Mouse (Mus musculus) MEL (cell line): ENCODE measurements around the gene Lrrc14b. TPM values are rescaled to one million over a fixed set of nuclear protein-coding genes. Genes with fewer than 3 reads are reported as not detected.

Source experiments
- DNase-seq: peaks from one replicate; pipeline ENCODE4 v3.0.0; 2011; ENCODE audit warnings: low read depth, low spot score
- H3K27ac ChIP-seq: 2 replicates; pipeline ENCODE4 v1.5.1; 2012; ENCODE audit warnings: low read depth, mild to moderate bottlenecking, control low read depth, low read length, moderate library complexity; ENCODE audit not compliant: control insufficient read depth
- H3K27me3 ChIP-seq, 2 experiments: fragments of 150-350 bp in 1 of 2; sonication (generic) in 1 of 2; 2 replicates each; pipeline ENCODE4 v1.6.1; 2012; ENCODE audit warnings: low read length in 2 of 2, mild to moderate bottlenecking in 2 of 2, improper control_type of control experiment in 1 of 2, moderate library complexity in 1 of 2; ENCODE audit not compliant: insufficient read depth in 2 of 2, control insufficient read depth in 1 of 2
- H3K36me3 ChIP-seq, 2 experiments: 2 replicates each; pipeline ENCODE4 v1.6.1; 2012 to 2014; ENCODE audit warnings: low read length in 2 of 2, improper control_type of control experiment in 1 of 2, inconsistent platforms in 1 of 2, mild to moderate bottlenecking in 1 of 2; ENCODE audit not compliant: insufficient read depth in 2 of 2, control insufficient read depth in 1 of 2
- H3K4me1 ChIP-seq, 2 experiments: fragments of 150-350 bp in 1 of 2; sonication (generic) in 1 of 2; 2 replicates each; pipeline ENCODE4 v1.6.1; 2012; ENCODE audit warnings: low read length in 2 of 2, improper control_type of control experiment in 1 of 2, mild to moderate bottlenecking in 1 of 2; ENCODE audit not compliant: insufficient read depth in 2 of 2, control insufficient read depth in 1 of 2
- H3K4me3 ChIP-seq, 2 experiments: fragments of 150-350 bp in 1 of 2; sonication (generic) in 1 of 2; 2 replicates each; pipeline ENCODE4 v1.5.1; 2012; ENCODE audit warnings: low read depth in 2 of 2, low read length in 2 of 2, mild to moderate bottlenecking in 2 of 2, moderate library complexity in 2 of 2, control low read depth in 1 of 2, improper control_type of control experiment in 1 of 2; ENCODE audit not compliant: control insufficient read depth in 1 of 2, insufficient read depth in 1 of 2
- H3K79me2 ChIP-seq: 2 replicates; pipeline ENCODE4 v1.6.1; 2012; ENCODE audit warnings: mild to moderate bottlenecking, low read length, moderate library complexity; ENCODE audit not compliant: control insufficient read depth, poor library complexity, insufficient read depth
- H3K9ac ChIP-seq: 2 replicates; pipeline ENCODE4 v1.6.1; 2012; ENCODE audit warnings: low read depth, mild to moderate bottlenecking, control low read depth, low read length, moderate library complexity; ENCODE audit not compliant: control insufficient read depth, poor library complexity, severe bottlenecking
- H3K9me3 ChIP-seq: fragments of 150-350 bp; sonication (generic); replicated peaks from 2 replicates; pipeline ENCODE4 v1.6.1; 2012; ENCODE audit warnings: mild to moderate bottlenecking, low read length, improper control_type of control experiment, moderate library complexity; ENCODE audit not compliant: insufficient read depth
- BHLHE40 ChIP-seq: IDR thresholded peaks from 2 replicates; pipeline ENCODE4 v1.6.1; 2012; ENCODE audit warnings: low read depth, mild to moderate bottlenecking, inconsistent platforms, low read length, improper control_type of control experiment, borderline replicate concordance
- CHD1 ChIP-seq: IDR thresholded peaks from 2 replicates; pipeline ENCODE4 v1.6.1; 2012; ENCODE audit warnings: low read depth, mild to moderate bottlenecking, inconsistent platforms, low read length, improper control_type of control experiment
- E2F4 ChIP-seq: IDR thresholded peaks from 2 replicates; pipeline ENCODE4 v1.6.1; 2011; ENCODE audit warnings: low read depth, low read length, improper control_type of control experiment, borderline replicate concordance
- EP300 ChIP-seq, 2 experiments: IDR thresholded peaks; 2 replicates each; pipeline ENCODE4 v1.6.1; 2011; ENCODE audit warnings: improper control_type of control experiment in 2 of 2, low read length in 2 of 2, low read depth in 1 of 2, mild to moderate bottlenecking in 1 of 2
- GABPA ChIP-seq: IDR thresholded peaks from 2 replicates; pipeline ENCODE4 v1.6.1; 2012; ENCODE audit warnings: low read depth, mild to moderate bottlenecking, inconsistent platforms, low read length, improper control_type of control experiment, moderate library complexity
- GATA1 ChIP-seq: IDR thresholded peaks from 2 replicates; pipeline ENCODE4 v1.6.1; 2011; ENCODE audit warnings: low read depth, low read length, improper control_type of control experiment
- JUND ChIP-seq: IDR thresholded peaks from 2 replicates; pipeline ENCODE4 v1.6.1; 2011; ENCODE audit warnings: low read depth, mild to moderate bottlenecking, improper control_type of control experiment, low read length
- KAT2A ChIP-seq: conservative IDR thresholded peaks from 2 replicates; pipeline ENCODE4 v1.6.1; 2012; ENCODE audit warnings: low read depth, low read length, improper control_type of control experiment, inconsistent platforms
- MAFK ChIP-seq: IDR thresholded peaks from 2 replicates; pipeline ENCODE4 v1.6.1; 2011; ENCODE audit warnings: low read depth, mild to moderate bottlenecking, low read length, improper control_type of control experiment, borderline replicate concordance
- MXI1 ChIP-seq: IDR thresholded peaks from 2 replicates; pipeline ENCODE4 v1.6.1; 2011; ENCODE audit warnings: mild to moderate bottlenecking, low read depth, low read length, improper control_type of control experiment
- MYC ChIP-seq: IDR thresholded peaks from 2 replicates; pipeline ENCODE4 v1.6.1; 2011; ENCODE audit warnings: low read depth, mild to moderate bottlenecking, low read length, improper control_type of control experiment, moderate library complexity
- POLR2AphosphoS2 ChIP-seq: IDR thresholded peaks from 2 replicates; pipeline ENCODE4 v1.6.1; 2011; ENCODE audit warnings: low read length, improper control_type of control experiment
- POLR2AphosphoS5 ChIP-seq: IDR thresholded peaks from 2 replicates; pipeline ENCODE4 v1.6.1; 2012; ENCODE audit warnings: low read depth, borderline replicate concordance, mild to moderate bottlenecking, inconsistent platforms, low read length, moderate library complexity, mixed read lengths
- RCOR1 ChIP-seq: IDR thresholded peaks from 2 replicates; pipeline ENCODE4 v1.6.1; 2012; ENCODE audit warnings: low read depth, mild to moderate bottlenecking, inconsistent platforms, low read length, improper control_type of control experiment
- SIN3A ChIP-seq: IDR thresholded peaks from 2 replicates; pipeline ENCODE4 v1.6.1; 2012; ENCODE audit warnings: low read length, improper control_type of control experiment, inconsistent platforms
- TBP ChIP-seq: IDR thresholded peaks from 2 replicates; pipeline ENCODE4 v1.8.0; 2011; ENCODE audit warnings: low read depth, low read length, improper control_type of control experiment
- USF2 ChIP-seq, 2 experiments: IDR thresholded peaks; 2 replicates each; pipeline ENCODE4 v1.6.1; 2011 to 2012; ENCODE audit warnings: improper control_type of control experiment in 2 of 2, low read length in 2 of 2, borderline replicate concordance in 1 of 2, inconsistent platforms in 1 of 2, low read depth in 1 of 2, mild to moderate bottlenecking in 1 of 2; ENCODE audit not compliant: insufficient read depth in 1 of 2
- polyA plus RNA-seq, 2 experiments: library from polyadenylated mRNA; stranded (reverse) in 1 of 2; unstranded in 1 of 2; fragments of >175 nt in 1 of 2; fragments of >200 nt in 1 of 2; gene quantifications; 2 replicates each; pipeline versions ENCODE4 v1.2.1 to v1.2.4; 2012; ENCODE audit warnings: low replicate concordance in 2 of 2, low read depth in 1 of 2; ENCODE audit not compliant: insufficient read length in 2 of 2, insufficient read depth in 1 of 2, missing spikeins in 1 of 2
- total RNA-seq: library from RNA; depleted of rRNA; stranded (reverse); fragments of 300-350 nt; gene quantifications from 2 replicates; pipeline ENCODE4 v1.2.3, GENCODE M21; 2012

The Lrrc14b gene
- total and polyA plus RNA-seq, 3 experiments = 0.08 TPM; not detected in 2

DNA sequence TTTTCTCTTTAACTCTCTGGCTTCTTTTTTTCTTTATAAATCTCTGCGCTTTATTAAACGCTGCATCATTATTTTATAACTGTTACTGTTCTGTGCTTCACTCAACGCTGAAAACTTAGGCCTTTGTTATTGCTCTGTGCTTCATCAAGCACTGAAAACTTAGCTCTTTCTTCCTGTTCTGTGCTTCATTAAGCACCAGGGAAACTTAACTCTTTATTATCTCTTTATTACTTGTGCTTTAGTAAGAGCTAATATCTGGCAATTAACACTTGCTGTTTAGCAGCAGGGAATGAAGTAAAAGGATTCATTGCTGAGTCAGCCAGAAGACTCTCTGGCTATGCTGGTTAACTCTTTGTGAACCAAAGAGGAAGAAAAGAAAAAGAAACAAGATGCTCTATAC, 18.5 kb upstream of the Lrrc14b start:
- H3K9me3 ChIP-seq = no peaks in the 10 kb centered on the region
- H3K4me3 ChIP-seq = no peak overlapping the region
- no peaks in the 10 kb centered on the region for H3K27me3 ChIP-seq
- H3K36me3 ChIP-seq = no peaks in the 10 kb centered on the region
- no peak for DNase-seq
- H3K4me1 ChIP-seq = no peaks in the 10 kb centered on the region
- peaks cover 2% of the 10 kb centered on the region; the same call in 1 of the 2 replicates for H3K79me2 ChIP-seq
- H3K27ac ChIP-seq = no peak overlapping the region
- H3K9ac ChIP-seq = no peak overlapping the region
- TF ChIP-seq BHLHE40 (no peak), MXI1 (no peak), SIN3A (no peak), EP300 (IDR thresholded peaks at IDR 0.05; ENCODE audit: low read depth in 1 of 2, low read length in 2 of 2) (no peak), GATA1 (no peak), USF2 (IDR thresholded peaks at IDR 0.05; ENCODE audit: borderline replicate concordance in 1 of 2, insufficient read depth in 1 of 2, low read depth in 1 of 2, low read length in 2 of 2) (no peak), MAFK (no peak), CHD1 (no peak)

DNA sequence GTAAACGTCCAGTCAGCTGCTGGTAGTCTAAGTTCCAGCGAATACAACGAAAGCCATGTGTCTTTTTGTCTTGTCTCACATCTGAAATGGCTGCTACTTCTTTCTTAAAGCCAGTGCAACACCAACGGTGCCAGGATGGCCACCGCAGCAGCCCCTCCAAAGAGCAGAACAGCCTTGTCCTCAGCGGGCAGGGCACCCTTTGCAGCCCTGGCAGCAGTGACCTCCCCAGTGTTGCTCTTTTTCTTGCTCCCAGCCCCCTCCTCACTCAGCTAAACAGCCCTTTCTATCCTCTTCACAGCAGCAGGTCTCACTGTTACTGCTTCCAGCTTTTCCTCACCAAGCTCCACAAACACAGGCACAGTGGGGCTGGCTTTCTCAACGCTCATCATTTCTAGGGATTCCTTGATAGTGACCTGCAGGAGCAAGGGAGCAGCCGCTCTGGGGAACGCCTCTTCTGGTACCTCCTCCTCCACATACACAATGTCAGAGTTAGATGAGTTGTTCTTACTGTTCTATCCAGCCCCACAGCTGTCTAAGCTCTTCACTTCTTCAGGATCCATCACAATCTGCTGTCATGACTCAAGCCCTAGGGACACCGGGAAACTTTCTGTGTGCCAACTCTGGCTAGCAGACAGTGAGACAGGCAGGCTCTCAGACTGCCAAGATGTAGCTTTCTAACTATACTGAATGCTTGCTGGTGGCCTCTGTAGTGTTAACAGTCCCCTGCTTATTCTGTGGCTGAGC, 17.9 kb upstream of the Lrrc14b start:
- DNase-seq = no peak
- Histone ChIP-seq H3K27me3 (no peaks in the 10 kb centered on the region), H3K4me3 (no peak overlapping the region)
- TF ChIP-seq CHD1 = no peak
- TF ChIP-seq JUND = no peak
- TF ChIP-seq, all 39 proteins: peak for 0
- Histone ChIP-seq H3K9me3 (no peaks in the 10 kb centered on the region), H3K36me3 (no peaks in the 10 kb centered on the region), H3K79me2 (no peaks in the 10 kb centered on the region), H3K27ac (no peak overlapping the region), H3K9ac (no peak overlapping the region), H3K4me1 (no peaks in the 10 kb centered on the region)

- TF ChIP-seq TBP (no peak), RCOR1 (no peak), KAT2A (no peak), EP300 (IDR thresholded peaks at IDR 0.05; ENCODE audit: low read depth in 1 of 2, low read length in 2 of 2) (no peak), GABPA (no peak), MYC (no peak), GATA1 (no peak), POLR2AphosphoS2 (no peak; the same call in 1 of the 2 replicates), E2F4 (no peak), POLR2AphosphoS5 (no peak), CHD1 (no peak)
- H3K9me3 ChIP-seq = no peaks in the 10 kb centered on the region
- H3K79me2 ChIP-seq = no peaks in the 10 kb centered on the region
- DNase-seq = no peak
- no peak overlapping the region for H3K27ac ChIP-seq
- peaks cover 0 to under 1% of the 10 kb centered on the region in 2 experiments; a peak in 2 of 4 replicates for H3K36me3 ChIP-seq
- H3K4me1 ChIP-seq = no peaks in the 10 kb centered on the region
- H3K9ac ChIP-seq = no peak overlapping the region
- no peak overlapping the region for H3K4me3 ChIP-seq
- H3K27me3 ChIP-seq = no peaks in the 10 kb centered on the region
Measured at GRCm38 (mm10) chr13:74363176-74363858, 488 bp downstream of the Lrrc14b start.
